Mouse (Mus musculus) cortical plate, adult 2 months (tissue): ENCODE measurements around the gene Lrrc38. TPM values are rescaled to one million over a fixed set of nuclear protein-coding genes. Genes with fewer than 3 reads are reported as not detected.

Source experiments
- H3K27ac ChIP-seq: fragments of 200-500 bp; 2 replicates; pipeline ENCODE4 v1.5.1; 2012; ENCODE audit warnings: low read length, control low read depth, inconsistent platforms; ENCODE audit not compliant: insufficient read depth
- H3K4me1 ChIP-seq: fragments of 200-500 bp; 2 replicates; pipeline ENCODE4 v1.6.1; 2011; ENCODE audit warnings: low read length; ENCODE audit not compliant: control insufficient read depth, insufficient read depth
- H3K4me3 ChIP-seq: fragments of 200-500 bp; 2 replicates; pipeline ENCODE4 v1.5.1; 2011; ENCODE audit warnings: mild to moderate bottlenecking, low read length, control low read depth; ENCODE audit not compliant: insufficient read depth
- CTCF ChIP-seq: fragments of 200-500 bp; IDR thresholded peaks from 2 replicates; pipeline ENCODE4 v1.5.1; 2011; ENCODE audit warnings: mild to moderate bottlenecking, control low read depth, low read length; ENCODE audit not compliant: insufficient read depth; ENCODE audit errors: extremely low read depth
- POLR2A ChIP-seq: fragments of 200-500 bp; IDR thresholded peaks from 2 replicates; pipeline ENCODE4 v1.6.1; 2011; ENCODE audit warnings: mild to moderate bottlenecking, low read length, control low read depth; ENCODE audit not compliant: insufficient read depth; ENCODE audit errors: extremely low read depth
- polyA plus RNA-seq: library from polyadenylated mRNA; depleted of rRNA; stranded (reverse); fragments of >200 nt; gene quantifications from 2 replicates; pipeline ENCODE4 v1.2.3, GENCODE M21; 2012; rRNA removed

Lrrc38 gene
- polyA plus RNA-seq, 1 experiment, result 3.0 TPM

- H3K4me1 ChIP-seq, result no peaks in the 10 kb centered on the region
- TF ChIP-seq POLR2A (no peak), CTCF (peak; percentile 28; the same call in 1 of the 2 replicates)
These were observed 34.1 kb downstream of the Lrrc38 start for GRCm38 (mm10) chr4:143383646-143384045.

GRCm38 (mm10) chr4:143388955-143389702, 39.6 kb downstream of the Lrrc38 start:
- no peaks in the 10 kb centered on the region; the same call in 1 of the 2 replicates for H3K4me1 ChIP-seq
- H3K27ac ChIP-seq, result no peak overlapping the region
- no peak overlapping the region for H3K4me3 ChIP-seq
- TF ChIP-seq CTCF, result no peak
- TF ChIP-seq POLR2A, result no peak

More at GRCm38 (mm10) chr4:143383646-143384045, 34.1 kb downstream of the Lrrc38 start:
- Histone ChIP-seq H3K4me3 (no peak overlapping the region), H3K27ac (no peak overlapping the region)

- no peak for TF ChIP-seq CTCF
- no peak for TF ChIP-seq POLR2A
- Histone ChIP-seq H3K4me1 (no peaks in the 10 kb centered on the region), H3K4me3 (no peak within 1 kb of the TSS), H3K27ac (no peak within 1 kb of the TSS)
These were observed 44.6 kb downstream of the Lrrc38 start, which contains the start of gene Pramel1 for GRCm38 (mm10) chr4:143394181-143394580. TSS of gene Pramel1 (plus strand) at chr4:143394428.

DNA sequence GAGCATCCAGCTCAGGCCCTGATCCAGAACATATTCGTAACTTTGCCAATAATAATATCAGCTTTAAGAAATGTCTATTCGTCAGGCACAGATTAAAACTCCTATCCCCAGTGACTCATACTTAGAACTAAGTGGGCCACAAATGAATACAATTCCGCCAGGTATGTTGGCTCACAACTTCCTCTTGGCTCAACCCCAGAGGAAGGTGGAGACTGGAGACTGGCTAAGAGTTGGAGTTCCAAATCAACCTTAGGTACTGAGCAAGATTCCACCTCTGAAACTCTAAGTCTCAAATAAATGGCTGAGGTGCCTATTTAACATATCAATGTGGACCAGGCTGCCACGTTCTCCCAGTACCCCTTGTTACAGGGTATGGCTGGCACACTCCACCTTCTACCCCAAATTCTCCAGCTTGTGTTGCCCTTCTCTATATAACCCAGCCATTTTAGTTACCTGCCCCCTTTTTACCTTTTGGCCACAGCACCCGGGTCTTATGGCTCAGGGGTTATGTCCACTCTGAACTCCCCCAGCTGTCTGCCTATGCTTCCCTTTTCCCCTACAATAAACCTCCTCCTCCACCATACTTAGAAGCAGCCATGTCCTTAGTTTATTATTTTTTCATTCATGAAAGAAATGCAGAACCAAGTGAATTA, 62.1 kb downstream of the Lrrc38 start:
- Histone ChIP-seq H3K27ac (no peak overlapping the region), H3K4me1 (no peaks in the 10 kb centered on the region), H3K4me3 (peak overlapping the region; percentile 73; the same call in 1 of the 2 replicates)
- TF ChIP-seq CTCF (no peak), POLR2A (no peak)

DNA sequence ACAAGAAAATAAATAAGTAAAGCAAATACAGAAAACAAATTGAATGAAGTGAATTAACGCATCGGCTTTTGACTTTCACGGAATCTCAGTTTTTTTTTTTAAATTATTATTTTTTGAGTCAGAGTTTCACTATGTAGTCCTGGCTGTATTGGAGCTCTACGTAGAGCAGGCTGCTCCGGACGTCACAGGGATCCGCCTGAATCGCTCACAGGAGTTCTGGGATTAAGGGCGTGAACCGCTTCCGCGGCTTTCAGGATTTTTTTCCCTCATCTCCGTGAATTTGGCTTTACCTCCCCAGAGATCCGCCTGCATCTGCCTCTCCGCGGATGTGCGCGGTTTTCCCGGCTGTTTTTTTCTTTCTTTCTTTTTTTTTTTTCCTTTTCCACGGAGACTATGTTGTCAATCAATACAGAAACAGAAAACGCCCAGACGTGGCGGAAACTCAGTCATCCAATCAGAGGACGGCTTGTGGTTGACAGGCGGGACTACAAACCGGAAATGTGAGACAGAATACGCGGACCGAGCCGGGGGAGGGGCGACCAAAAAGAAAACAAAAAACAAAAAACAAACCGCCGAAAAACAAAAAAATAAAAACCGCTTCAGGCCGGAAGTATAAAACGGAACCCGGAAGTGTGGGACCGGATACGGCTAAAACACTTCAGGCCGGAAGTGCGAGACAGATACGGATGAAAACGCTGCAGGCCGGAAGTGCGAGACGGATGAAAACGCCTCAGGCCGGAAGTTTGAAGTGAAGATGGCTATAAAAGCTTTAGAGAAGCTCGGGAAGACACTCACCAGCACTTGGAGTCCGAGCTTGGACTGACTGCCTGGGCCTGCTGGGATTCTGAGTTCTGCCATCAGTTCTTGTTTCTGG, 62.9 kb downstream of the Lrrc38 start, which contains the start of gene Pramef8:
Pramef8 (plus strand) TSS at position 208 of the 874 bp plus-strand sequence.
- TF ChIP-seq POLR2A (0 out of 2 replicates have a peak, but pooled peaks have one; percentile 33), CTCF (no peak)
- Histone ChIP-seq H3K4me3 (peak within 1 kb of the TSS; percentile 73), H3K27ac (peak within 1 kb of the TSS; percentile 1; the same call in 1 of the 2 replicates), H3K4me1 (no peaks in the 10 kb centered on the region)

- Histone ChIP-seq H3K4me1 (no peaks in the 10 kb centered on the region), H3K27ac (no peak overlapping the region), H3K4me3 (no peak overlapping the region; the same call in 1 of the 2 replicates)
- no peak for TF ChIP-seq CTCF
- TF ChIP-seq POLR2A, result no peak
These were observed 64.1 kb downstream of the Lrrc38 start for GRCm38 (mm10) chr4:143413621-143414020.

GRCm38 (mm10) chr4:143414121-143414520, 64.6 kb downstream of the Lrrc38 start:
- no peak overlapping the region for H3K27ac ChIP-seq
- no peak overlapping the region for H3K4me3 ChIP-seq
- no peaks in the 10 kb centered on the region for H3K4me1 ChIP-seq
- TF ChIP-seq POLR2A (no peak), CTCF (no peak)

Other genes with a start within 250 kb of the Lrrc38 start
- gene Prdm2, start 136.8 kb upstream of the Lrrc38 start, polyA plus RNA-seq, result 17.2 and 18.4 TPM in 2 replicates
- gene Pdpn, start 50.2 kb upstream of the Lrrc38 start, polyA plus RNA-seq, result 11.8 and 11.9 TPM in 2 replicates
- gene Pramel1, start 44.7 kb downstream of the Lrrc38 start, polyA plus RNA-seq, result 0.06 TPM in 2 replicates
- gene Pramef8, start 62.7 kb downstream of the Lrrc38 start, polyA plus RNA-seq, result 7.6 and 8.1 TPM in 2 replicates
- gene Oog4, start 100.6 kb downstream of the Lrrc38 start, polyA plus RNA-seq, result not detected in 2 replicates
- gene Gm13043, start 161.6 kb downstream of the Lrrc38 start, polyA plus RNA-seq, result not detected in 2 replicates
- gene Gm13040, start 186.2 kb downstream of the Lrrc38 start, polyA plus RNA-seq, result not detected in 2 replicates
- gene BC080695, start 201.9 kb downstream of the Lrrc38 start, polyA plus RNA-seq, result not detected in 2 replicates
- gene Gm13057, start 202.0 kb downstream of the Lrrc38 start, polyA plus RNA-seq, result not detected in 2 replicates